Mouse (Mus musculus) forebrain, embryonic 14.5 days (tissue): ENCODE measurements around the gene Naa11. TPM values are rescaled to one million over a fixed set of nuclear protein-coding genes. Genes with fewer than 3 reads are reported as not detected.
A peak's percentile ranks its signal among the peaks of the same experiment; 100 is the strongest.

ENCODE experiments used
- ATAC-seq: fragments of 200-750 bp; cut with Nextera tagmentation; 2 replicates; pipeline ENCODE4 v1.8.0; 2017; ENCODE audit warnings: mild to moderate bottlenecking, moderate library complexity
- DNase-seq: peaks from one replicate; pipeline ENCODE4 v3.0.0-alpha.2; 2015; ENCODE audit warnings: low spot score
- H3K27ac ChIP-seq: fragments of 300-500 bp; sonication (generic); 2 replicates; pipeline ENCODE4 v1.5.1; 2014; ENCODE audit warnings: low read depth, mild to moderate bottlenecking, control low read depth, low read length, moderate library complexity
- H3K27me3 ChIP-seq: fragments of 300-500 bp; sonication (generic); replicated peaks from 2 replicates; pipeline ENCODE4 v1.6.1; 2014; ENCODE audit warnings: low read length, control low read depth, mixed read lengths; ENCODE audit not compliant: control insufficient read depth, insufficient read depth
- H3K36me3 ChIP-seq: fragments of 300-500 bp; sonication (generic); 2 replicates; pipeline ENCODE4 v1.6.1; 2014; ENCODE audit warnings: low read length, control low read depth; ENCODE audit not compliant: control insufficient read depth, insufficient read depth
- H3K4me1 ChIP-seq: fragments of 300-500 bp; sonication (generic); 2 replicates; pipeline ENCODE4 v1.6.1; 2014; ENCODE audit warnings: antibody characterized with exemption, low read length, control low read depth; ENCODE audit not compliant: control insufficient read depth, insufficient read depth
- H3K4me2 ChIP-seq: fragments of 300-500 bp; sonication (generic); 2 replicates; pipeline ENCODE4 v1.6.1; 2014; ENCODE audit warnings: mild to moderate bottlenecking, control low read depth, low read length
- H3K4me3 ChIP-seq: fragments of 300-500 bp; sonication (generic); 2 replicates; pipeline ENCODE4 v1.5.1; 2014; ENCODE audit warnings: low read depth, low read length, control low read depth
- H3K9ac ChIP-seq: fragments of 300-500 bp; sonication (generic); 2 replicates; pipeline ENCODE4 v1.6.1; 2014; ENCODE audit warnings: mild to moderate bottlenecking, low read length, control low read depth, moderate library complexity
- H3K9me3 ChIP-seq: fragments of 300-500 bp; sonication (generic); replicated peaks from 2 replicates; pipeline ENCODE4 v1.6.1; 2016; ENCODE audit warnings: low read length, control low read depth, mixed read lengths; ENCODE audit not compliant: control insufficient read depth
- WGBS: fragments of 180-500 bp; shearing (Covaris S2); extraction: QIAGEN DNeasy Blood & Tissue Kit; methylation state at CpG from one replicate; pipeline ENCODE4 v1.1.7; 2014; 5-methylcytosine and 5-hydroxymethylcytosine counted together
- polyA plus RNA-seq: library from polyadenylated mRNA; unstranded; fragments of >200 nt; fragmentation: Nextera tagmentation; extraction: Ambion mirVana; gene quantifications from 2 replicates; pipeline ENCODE4 v1.2.1, GENCODE M21; 2014

The Naa11 gene
- polyA plus RNA-seq, 1 experiment from 2014 or later: 0.08 TPM

- Histone ChIP-seq H3K4me3 (no peak overlapping the region), H3K4me1 (peaks cover 5% of the 10 kb centered on the region; the same call in 1 of the 2 replicates), H3K27me3 (no peaks in the 10 kb centered on the region), H3K4me2 (no peak overlapping the region), H3K27ac (no peak overlapping the region), H3K36me3 (no peaks in the 10 kb centered on the region), H3K9me3 (no peaks in the 10 kb centered on the region), H3K9ac (no peak overlapping the region)
- WGBS: 79% methylated on average over 4 of the region's 4 CpGs
- DNase-seq (peak; percentile 16), ATAC-seq (no peak)
Observed at GRCm38 (mm10) chr5:97359104-97359503, 33.1 kb downstream of the Naa11 start.

- no peaks in the 10 kb centered on the region for H3K9me3 ChIP-seq
- WGBS: 68% methylated on average over 2 of the region's 2 CpGs
- H3K4me2 ChIP-seq: no peak overlapping the region
- ATAC-seq: no peak
- DNase-seq: no peak
- no peak overlapping the region for H3K4me3 ChIP-seq
- H3K36me3 ChIP-seq: no peaks in the 10 kb centered on the region
- H3K27ac ChIP-seq: no peak overlapping the region
- no peaks in the 10 kb centered on the region for H3K27me3 ChIP-seq
- H3K4me1 ChIP-seq: no peaks in the 10 kb centered on the region
- H3K9ac ChIP-seq: no peak overlapping the region
Observed at GRCm38 (mm10) chr5:97356135-97356534, 36.0 kb downstream of the Naa11 start.

DNA sequence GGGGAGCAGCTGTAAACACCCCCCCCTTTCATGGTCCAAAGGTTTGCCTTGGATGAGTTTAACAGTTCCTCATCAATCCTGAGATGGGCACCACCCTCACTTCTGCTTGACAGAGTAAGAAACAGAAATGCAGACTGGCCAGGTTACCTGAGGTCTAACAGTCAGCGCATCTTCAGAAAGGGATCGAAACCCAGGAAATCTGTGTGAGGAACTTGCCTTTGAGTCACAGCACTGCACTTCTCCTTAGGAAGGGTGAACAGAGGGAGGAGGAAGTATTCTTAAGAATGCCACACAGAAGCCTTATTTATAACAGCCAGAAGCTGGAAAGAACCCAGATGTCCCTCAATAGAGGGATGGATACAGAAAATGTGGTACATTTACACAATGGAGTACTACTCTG is 37.0 kb downstream of the Naa11 start:
- Histone ChIP-seq H3K4me1 (no peaks in the 10 kb centered on the region), H3K27me3 (no peaks in the 10 kb centered on the region), H3K27ac (no peak overlapping the region), H3K9me3 (no peaks in the 10 kb centered on the region), H3K4me2 (no peak overlapping the region), H3K4me3 (no peak overlapping the region), H3K36me3 (no peaks in the 10 kb centered on the region), H3K9ac (no peak overlapping the region)
- ATAC-seq (no peak), DNase-seq (no peak)
- 100% methylated on average over 2 of the region's 2 CpGs for WGBS

DNA sequence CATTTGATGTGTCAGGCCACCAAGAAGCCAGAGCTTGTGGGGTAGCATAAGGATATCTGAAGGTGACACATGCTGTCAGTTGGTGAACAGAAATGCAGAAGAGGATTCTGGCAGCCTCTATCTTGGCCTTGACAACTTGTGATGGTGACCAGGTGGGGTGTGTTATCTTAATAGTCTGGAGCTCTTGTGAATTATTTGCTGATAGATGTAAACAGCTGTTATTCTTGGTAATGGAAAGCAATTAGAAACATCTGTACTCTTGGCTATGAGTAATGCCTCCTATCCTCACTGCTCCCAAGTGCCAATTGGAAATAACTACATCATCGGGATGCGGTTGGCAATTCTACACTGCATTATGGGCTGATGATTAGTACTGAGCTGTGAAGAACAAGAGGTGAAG is 43.4 kb downstream of the Naa11 start:
- peak; percentile 42; the same call in 1 of the 2 replicates for ATAC-seq
- Histone ChIP-seq H3K4me2 (no peak overlapping the region), H3K4me1 (no peaks in the 10 kb centered on the region; the same call in 1 of the 2 replicates), H3K36me3 (no peaks in the 10 kb centered on the region), H3K4me3 (no peak overlapping the region), H3K9ac (no peak overlapping the region), H3K9me3 (no peaks in the 10 kb centered on the region), H3K27me3 (no peaks in the 10 kb centered on the region), H3K27ac (no peak overlapping the region)
- WGBS: 75% methylated on average over 2 of the region's 2 CpGs
- DNase-seq: peak; percentile 67

DNA sequence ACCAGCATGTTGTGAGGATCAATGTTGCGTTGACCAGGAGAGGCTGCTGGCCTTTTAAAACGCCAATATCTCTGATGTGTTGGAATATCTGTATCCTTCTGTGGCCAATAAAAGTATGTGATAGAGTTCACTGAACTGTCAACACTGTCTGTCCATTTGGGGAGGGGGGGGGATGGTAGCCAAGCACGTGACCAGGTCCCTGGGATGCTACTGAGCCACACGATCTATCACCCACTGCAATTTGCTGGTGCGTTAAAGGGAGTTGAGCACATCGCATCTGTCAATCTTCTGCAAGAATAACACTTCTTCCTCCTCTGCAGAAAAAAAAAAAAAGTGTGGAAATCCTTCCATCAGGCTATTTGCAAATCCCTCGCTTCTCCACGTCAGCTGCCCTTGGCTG is 43.9 kb downstream of the Naa11 start:
- Histone ChIP-seq H3K27me3 (no peaks in the 10 kb centered on the region), H3K9me3 (no peaks in the 10 kb centered on the region), H3K4me3 (no peak overlapping the region), H3K36me3 (no peaks in the 10 kb centered on the region), H3K9ac (no peak overlapping the region), H3K27ac (no peak overlapping the region), H3K4me1 (no peaks in the 10 kb centered on the region; the same call in 1 of the 2 replicates), H3K4me2 (no peak overlapping the region)
- DNase-seq (no peak), ATAC-seq (no peak)
- 75% methylated on average over 8 of the region's 8 CpGs for WGBS

DNA sequence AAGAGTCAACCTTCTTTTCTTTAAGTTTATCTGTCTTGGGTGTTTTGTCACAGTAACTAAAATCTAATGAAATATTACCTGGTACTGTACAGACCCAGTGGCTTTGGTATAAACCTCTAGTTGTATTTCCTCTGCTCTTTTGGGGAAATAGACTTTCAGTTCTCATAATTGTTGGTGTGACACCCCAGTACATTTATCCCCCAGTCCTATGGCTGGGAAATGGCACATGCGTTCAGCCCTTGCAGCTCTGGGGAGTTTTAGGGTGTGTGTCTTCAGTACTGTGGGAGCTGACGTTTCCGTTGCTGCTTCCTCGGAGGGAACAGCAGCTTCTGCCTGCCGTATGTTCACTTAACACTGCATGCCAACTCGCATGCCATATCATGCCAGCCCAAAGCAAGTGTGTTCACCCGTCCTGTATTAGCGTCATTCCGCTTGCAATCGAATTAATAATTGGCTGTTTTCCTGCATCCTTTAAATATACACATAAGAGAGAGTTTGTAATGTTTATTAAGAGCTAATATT is 46.4 kb downstream of the Naa11 start:
- no peaks in the 10 kb centered on the region for H3K27me3 ChIP-seq
- no peak overlapping the region for H3K27ac ChIP-seq
- DNase-seq (peak; percentile 71), ATAC-seq (no peak)
- H3K4me2 ChIP-seq: no peak overlapping the region
- H3K36me3 ChIP-seq: no peaks in the 10 kb centered on the region
- H3K4me1 ChIP-seq: no peaks in the 10 kb centered on the region; the same call in 1 of the 2 replicates
- no peaks in the 10 kb centered on the region for H3K9me3 ChIP-seq
- H3K9ac ChIP-seq: no peak overlapping the region
- H3K4me3 ChIP-seq: no peak overlapping the region
- WGBS: 69% methylated on average over 10 of the region's 10 CpGs

DNA sequence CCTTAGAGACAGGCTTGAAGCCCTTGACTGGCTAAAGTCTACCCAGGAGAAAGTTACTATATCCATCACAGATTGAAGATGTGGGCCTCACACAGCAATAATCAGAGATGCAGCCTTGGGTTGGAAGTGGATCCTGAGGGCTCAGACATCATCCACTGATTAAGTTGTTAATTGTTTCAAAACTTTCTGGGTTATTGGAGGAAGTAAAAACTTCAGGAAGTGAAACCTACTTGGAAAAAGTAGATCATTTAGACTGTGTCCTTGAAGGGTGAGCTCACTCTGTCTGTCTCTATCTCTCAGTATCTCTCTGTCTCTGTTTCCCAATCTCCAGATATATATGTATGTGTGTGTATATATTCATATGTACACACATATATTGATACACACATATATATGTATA is 47.0 kb downstream of the Naa11 start:
- no peak for DNase-seq
- H3K4me1 ChIP-seq: no peaks in the 10 kb centered on the region; the same call in 1 of the 2 replicates
- no peaks in the 10 kb centered on the region for H3K27me3 ChIP-seq
- ATAC-seq: no peak
- H3K36me3 ChIP-seq: no peaks in the 10 kb centered on the region
- no peak overlapping the region for H3K4me3 ChIP-seq
- H3K27ac ChIP-seq: no peak overlapping the region
- no peak overlapping the region for H3K4me2 ChIP-seq
- H3K9ac ChIP-seq: no peak overlapping the region
- H3K9me3 ChIP-seq: no peaks in the 10 kb centered on the region

- ATAC-seq (no peak), DNase-seq (no peak)
- 86% methylated on average over 3 of the region's 3 CpGs for WGBS
- Histone ChIP-seq H3K4me3 (no peak overlapping the region), H3K9me3 (no peaks in the 10 kb centered on the region), H3K9ac (no peak overlapping the region), H3K36me3 (no peaks in the 10 kb centered on the region), H3K27me3 (no peaks in the 10 kb centered on the region), H3K4me2 (no peak overlapping the region), H3K27ac (no peak overlapping the region), H3K4me1 (no peaks in the 10 kb centered on the region; the same call in 1 of the 2 replicates)
Observed at GRCm38 (mm10) chr5:97344144-97344543, 48.0 kb downstream of the Naa11 start.

DNA sequence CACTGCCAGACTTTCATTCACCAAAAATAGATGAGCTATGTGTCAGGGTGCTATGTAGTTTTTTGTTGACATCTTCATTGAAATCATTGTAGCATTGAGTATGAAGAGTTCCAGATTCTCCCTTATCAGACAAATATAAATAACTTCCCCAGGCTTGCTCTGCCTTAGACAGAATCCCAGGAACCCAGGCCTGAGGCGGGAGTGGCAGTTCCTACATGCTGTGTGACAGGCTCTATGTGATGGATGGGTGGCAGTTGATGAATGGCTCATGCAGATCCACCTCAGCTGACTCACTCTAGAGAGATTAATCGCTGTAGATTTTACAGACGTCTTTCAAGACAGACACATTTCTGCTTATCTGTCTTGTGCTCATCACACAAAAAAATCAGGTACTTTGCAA is 57.4 kb downstream of the Naa11 start:
- no peak for ATAC-seq
- 76% methylated on average over 3 of the region's 3 CpGs for WGBS
- H3K4me1 ChIP-seq: 0 out of 2 replicates have a peak, but pooled peaks cover 5% of the 10 kb centered on the region
- no peak overlapping the region for H3K9ac ChIP-seq
- no peak for DNase-seq
- H3K4me2 ChIP-seq: no peak overlapping the region
- no peaks in the 10 kb centered on the region for H3K36me3 ChIP-seq
- H3K4me3 ChIP-seq: no peak overlapping the region
- H3K27ac ChIP-seq: no peak overlapping the region
- no peaks in the 10 kb centered on the region for H3K9me3 ChIP-seq
- H3K27me3 ChIP-seq: no peaks in the 10 kb centered on the region
